Mouse (Mus musculus) frontal cortex, postnatal 10 days (tissue): Measurements from ENCODE around the gene Mapkbp1.

Experiments used
- DNase-seq, 2 experiments: peaks; one replicate each; pipeline ENCODE4 v3.0.0; 2022; ENCODE audit warnings: low spot score in 2 of 2, mixed read lengths in 1 of 2

Mapkbp1 gene

GRCm38 (mm10) chr2:120007680-120008210 is 35.2 kb downstream of the Mapkbp1 start:
- no peak for DNase-seq

DNA sequence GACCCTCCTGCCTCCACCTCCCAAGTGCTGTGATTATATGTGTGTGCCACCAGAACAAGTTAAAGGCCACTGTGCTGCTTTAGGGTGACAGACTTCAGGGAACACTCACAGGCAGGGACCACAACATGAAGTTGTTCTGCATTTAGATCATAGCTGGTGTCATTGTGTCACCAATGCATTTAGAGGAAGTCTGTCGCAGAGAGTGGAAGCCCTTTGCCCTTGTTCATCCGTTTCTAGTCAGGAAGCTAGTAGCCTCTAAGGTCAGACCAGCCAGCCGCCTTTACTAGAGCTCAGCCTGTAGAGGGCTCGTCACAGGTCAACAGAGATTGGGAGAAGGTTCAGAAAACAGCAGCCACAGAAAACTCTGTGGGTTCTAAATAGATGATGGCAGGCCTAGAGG is 36.2 kb downstream of the Mapkbp1 start:
- no peak for DNase-seq

DNA sequence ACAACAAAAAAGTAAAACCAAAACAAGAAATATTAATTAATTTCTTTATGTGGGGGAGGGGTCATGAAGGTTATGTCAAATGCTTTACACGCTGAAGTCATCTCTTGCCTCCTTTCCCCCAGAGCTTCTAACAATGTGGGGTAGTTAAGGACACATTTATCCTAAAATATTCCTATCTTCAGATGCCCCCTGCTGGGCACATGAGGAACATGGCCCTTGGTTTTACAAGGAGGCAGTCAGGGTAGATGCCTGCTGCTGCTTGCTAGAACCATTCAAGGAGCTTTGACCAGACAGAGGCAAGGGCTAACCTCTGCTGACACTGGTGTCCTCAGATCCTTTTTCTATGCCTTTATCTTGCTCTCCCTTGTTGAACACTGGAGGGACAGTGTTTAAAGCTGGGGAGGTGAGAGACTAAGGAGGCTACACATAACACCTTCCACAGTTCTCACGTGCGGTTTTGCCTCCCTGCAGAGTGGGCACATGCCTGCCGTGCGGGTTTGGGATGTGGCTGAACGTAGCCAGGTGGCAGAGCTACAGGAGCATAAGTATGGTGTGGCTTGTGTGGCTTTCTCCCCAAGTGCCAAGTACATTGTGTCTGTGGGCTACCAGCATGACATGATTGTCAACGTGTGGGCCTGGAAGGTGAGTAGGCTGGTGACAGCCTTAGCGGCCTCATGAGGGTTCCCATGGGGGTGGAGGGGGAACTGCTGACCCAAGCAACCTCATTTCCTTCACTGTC is 39.1 kb downstream of the Mapkbp1 start:
- peak in 1 of 2 experiments; percentile 47 for DNase-seq

- DNase-seq: no peak
Measured at GRCm38 (mm10) chr2:120012924-120013323, 40.4 kb downstream of the Mapkbp1 start.

GRCm38 (mm10) chr2:120013831-120014486 is 41.5 kb downstream of the Mapkbp1 start:
- DNase-seq: no peak

DNA sequence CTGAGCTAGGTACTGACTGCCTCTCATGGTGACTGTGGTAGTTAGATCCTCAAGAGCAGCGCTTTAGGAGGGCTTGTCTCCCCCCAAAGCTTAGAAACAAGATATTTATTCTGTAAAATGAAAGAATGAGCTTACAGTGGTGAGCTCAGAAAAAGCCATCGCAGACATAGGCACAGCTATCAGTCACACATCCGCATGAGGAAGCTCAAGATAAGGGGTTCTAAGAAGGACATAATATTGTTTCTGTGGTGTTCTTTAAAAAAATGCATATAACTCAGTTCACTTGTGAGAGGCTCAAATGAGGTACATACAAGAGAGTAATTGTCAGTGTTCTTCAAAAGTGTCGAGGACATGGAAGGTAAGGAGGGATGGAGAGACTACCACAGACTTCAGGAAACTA is 43.4 kb downstream of the Mapkbp1 start:
- DNase-seq: no peak

DNA sequence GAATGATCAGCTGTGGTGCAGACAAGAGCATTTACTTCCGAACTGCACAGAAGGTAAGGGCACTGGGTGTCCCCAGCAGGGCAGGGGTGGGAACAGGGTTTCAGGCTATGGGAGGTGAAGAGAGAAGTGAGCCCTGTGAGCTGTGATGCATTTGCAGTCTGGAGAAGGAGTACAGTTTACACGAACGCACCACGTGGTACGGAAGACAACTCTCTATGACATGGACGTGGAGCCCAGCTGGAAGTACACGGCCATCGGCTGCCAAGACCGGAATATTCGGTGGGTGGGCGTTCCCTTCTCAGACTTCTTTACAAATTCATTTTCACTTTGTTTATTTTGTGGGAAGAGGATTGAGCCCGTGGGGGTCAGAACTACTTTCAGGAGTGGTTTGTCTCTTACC is 45.1 kb downstream of the Mapkbp1 start:
- no peak for DNase-seq

DNA sequence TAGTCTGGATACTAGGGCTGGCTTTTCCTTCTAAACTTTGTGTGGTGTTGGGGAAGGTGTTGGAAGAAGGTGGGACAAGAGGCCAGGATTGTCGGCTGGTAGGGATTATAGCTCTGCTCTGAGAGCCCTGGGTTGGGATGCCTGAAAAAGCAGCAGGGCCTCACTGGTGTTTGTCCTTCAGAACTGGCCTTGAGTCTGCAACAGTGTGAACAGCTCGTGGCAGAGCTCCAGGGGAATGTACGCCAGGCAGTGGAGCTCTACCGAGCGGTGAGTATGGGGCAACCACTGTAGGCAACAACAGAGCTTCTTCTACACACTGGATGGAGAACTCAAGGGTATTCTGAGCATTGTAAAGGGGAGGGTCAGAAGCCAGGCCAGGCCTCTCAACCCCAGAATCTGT is 51.8 kb downstream of the Mapkbp1 start:
- no peak for DNase-seq

GRCm38 (mm10) chr2:120026984-120027949 is 54.8 kb downstream of the Mapkbp1 start, which contains the start of the genes Jmjd7 and Gm28042:
Gene Jmjd7, plus strand, starts transcription at chr2:120027483.
Gene Gm28042, plus strand, starts transcription at chr2:120027493.
- peak; percentile 72 to 88 for DNase-seq

GRCm38 (mm10) chr2:120027950-120028331 is 55.4 kb downstream of the Mapkbp1 start:
- DNase-seq: no peak

DNA sequence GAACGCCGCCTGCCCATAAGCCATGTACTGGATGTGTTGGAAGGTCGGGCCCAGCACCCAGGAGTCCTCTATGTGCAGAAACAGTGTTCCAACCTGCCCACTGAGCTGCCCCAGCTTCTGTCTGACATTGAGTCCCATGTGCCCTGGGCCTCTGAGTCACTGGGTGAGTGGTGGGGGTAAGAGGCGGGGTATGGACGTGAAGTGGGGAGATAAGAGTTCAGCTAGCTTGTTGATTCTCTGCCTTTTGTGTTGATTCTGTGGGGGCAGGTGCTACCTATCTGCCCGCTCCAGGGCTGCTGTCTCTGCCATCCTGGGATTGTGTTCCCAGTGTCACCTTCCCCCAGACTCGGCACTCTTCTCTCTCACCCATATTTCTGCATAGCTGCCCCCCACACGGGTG is 57.9 kb downstream of the Mapkbp1 start:
- no peak for DNase-seq

DNA sequence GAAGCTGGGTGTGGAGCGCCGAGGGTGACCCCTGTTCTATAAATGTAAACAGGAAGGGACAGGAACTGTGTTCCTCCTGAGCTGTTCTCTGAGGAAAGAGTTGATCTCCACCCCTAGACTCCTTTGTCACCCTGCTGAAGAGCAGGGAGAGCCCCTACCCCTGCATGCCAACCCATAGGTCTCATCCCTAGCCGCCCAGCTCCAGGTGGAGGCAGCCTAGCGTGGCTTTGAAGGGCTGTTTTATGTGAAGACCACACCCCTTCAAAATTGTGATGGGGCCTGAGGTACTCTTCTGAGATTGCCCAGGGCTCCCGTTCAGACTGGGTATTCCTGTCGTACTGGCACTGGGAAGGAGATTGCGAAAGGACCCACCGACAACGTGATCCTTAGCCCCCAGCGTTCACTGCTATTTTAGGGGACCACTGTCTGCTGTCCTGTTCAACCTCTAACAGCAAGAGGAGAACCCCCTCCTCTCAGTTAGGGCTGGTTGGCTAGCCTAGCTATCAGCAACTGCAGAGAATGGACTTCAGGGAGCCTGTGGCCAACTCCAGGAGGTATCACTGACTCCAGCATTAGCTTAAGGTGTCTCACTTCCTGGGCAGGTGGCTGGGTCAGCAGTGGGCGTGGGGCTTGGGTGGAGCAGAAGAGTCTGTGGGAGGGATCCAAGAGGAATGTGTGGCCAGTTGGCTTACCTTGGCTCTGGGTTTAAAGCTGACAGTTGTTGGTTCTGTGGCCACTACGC is 60.4 kb downstream of the Mapkbp1 start, which contains the start of gene Pla2g4b:
TSS of gene Pla2g4b (plus strand) at position 692 of the 742 bp plus-strand sequence.
- DNase-seq: no peak

GRCm38 (mm10) chr2:120033726-120034125 is 61.2 kb downstream of the Mapkbp1 start:
- no peak for DNase-seq

GRCm38 (mm10) chr2:120037744-120038143 is 65.2 kb downstream of the Mapkbp1 start:
- DNase-seq: no peak

DNA sequence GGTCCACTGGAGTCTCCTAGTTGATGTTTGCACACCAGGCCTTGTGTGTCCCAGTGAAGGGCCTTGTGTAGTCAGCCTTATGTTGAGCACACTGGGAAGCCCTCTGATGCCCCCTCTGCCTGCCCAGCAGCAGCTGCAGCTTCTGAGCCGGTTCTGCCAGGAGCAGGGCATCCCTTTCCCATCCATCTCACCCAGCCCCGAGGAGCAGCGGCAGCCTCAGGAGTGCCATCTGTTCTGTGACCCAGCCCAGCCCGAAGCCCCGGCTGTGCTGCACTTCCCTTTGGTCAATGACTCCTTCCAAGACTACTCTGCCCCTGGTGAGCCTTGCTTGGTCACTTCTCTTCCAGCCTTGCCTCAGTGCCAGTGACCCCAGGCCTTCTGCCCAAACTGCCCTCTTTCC is 68.5 kb downstream of the Mapkbp1 start:
- no peak for DNase-seq

- DNase-seq: no peak
Measured at GRCm38 (mm10) chr2:120044101-120044603, 71.7 kb downstream of the Mapkbp1 start.

DNA sequence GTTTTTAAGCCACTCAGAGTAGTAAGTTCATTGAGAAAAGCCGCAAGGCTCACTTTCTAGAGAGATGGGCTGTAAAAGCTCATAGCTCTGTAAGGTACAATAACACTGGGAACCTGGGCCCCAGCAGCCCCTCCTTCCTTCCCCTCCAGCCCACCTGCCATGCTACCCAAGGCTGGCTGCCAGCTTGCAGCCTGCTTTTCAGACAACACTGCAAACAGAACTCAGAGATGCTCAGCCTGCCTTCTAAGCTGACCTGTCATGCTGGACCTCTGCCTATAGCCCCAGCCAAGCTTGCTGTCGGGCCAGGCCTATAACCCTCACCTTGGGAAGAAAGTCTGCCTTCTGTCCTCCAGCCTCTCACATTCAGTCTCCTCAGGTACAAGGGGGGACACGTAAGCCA is 72.2 kb downstream of the Mapkbp1 start:
- DNase-seq: no peak

GRCm38 (mm10) chr2:120046486-120047310 is 74.2 kb downstream of the Mapkbp1 start:
- no peak for DNase-seq

DNA sequence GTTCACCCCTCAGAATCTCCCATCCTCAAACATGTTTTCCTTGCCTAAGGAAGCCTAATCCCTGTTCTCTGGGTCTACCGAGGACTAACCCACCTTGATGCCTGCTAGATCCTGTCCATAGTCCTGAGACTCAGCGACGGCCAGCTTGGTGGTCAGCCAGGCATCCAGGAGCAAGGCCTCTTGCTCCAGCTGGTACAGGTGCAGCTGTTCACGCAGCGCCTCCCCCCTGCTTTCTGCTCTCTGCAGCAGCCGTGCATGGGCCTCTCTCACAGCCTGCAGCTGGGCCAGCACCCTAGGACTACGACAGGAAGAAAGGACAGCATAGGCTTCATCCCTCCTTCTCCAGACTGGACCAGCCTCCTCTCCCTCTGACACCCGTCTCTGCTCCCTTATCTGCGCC is 75.7 kb downstream of the Mapkbp1 start:
- DNase-seq: no peak
